Mouse (Mus musculus) MEL (cell line): Measurements from ENCODE around the gene Cd207. TPM values are rescaled to one million over a fixed set of nuclear protein-coding genes. Genes with fewer than 3 reads are reported as not detected.

Experiments used
- DNase-seq: peaks from one replicate; pipeline ENCODE4 v3.0.0; 2011; ENCODE audit warnings: low read depth, low spot score
- H3K27ac ChIP-seq: 2 replicates; pipeline ENCODE4 v1.5.1; 2012; ENCODE audit warnings: low read depth, mild to moderate bottlenecking, control low read depth, low read length, moderate library complexity; ENCODE audit not compliant: control insufficient read depth
- H3K27me3 ChIP-seq, 2 experiments: fragments of 150-350 bp in 1 of 2; sonication (generic) in 1 of 2; 2 replicates each; pipeline ENCODE4 v1.6.1; 2012; ENCODE audit warnings: low read length in 2 of 2, mild to moderate bottlenecking in 2 of 2, improper control_type of control experiment in 1 of 2, moderate library complexity in 1 of 2; ENCODE audit not compliant: insufficient read depth in 2 of 2, control insufficient read depth in 1 of 2
- H3K36me3 ChIP-seq, 2 experiments: 2 replicates each; pipeline ENCODE4 v1.6.1; 2012 to 2014; ENCODE audit warnings: low read length in 2 of 2, improper control_type of control experiment in 1 of 2, inconsistent platforms in 1 of 2, mild to moderate bottlenecking in 1 of 2; ENCODE audit not compliant: insufficient read depth in 2 of 2, control insufficient read depth in 1 of 2
- H3K4me1 ChIP-seq, 2 experiments: fragments of 150-350 bp in 1 of 2; sonication (generic) in 1 of 2; 2 replicates each; pipeline ENCODE4 v1.6.1; 2012; ENCODE audit warnings: low read length in 2 of 2, improper control_type of control experiment in 1 of 2, mild to moderate bottlenecking in 1 of 2; ENCODE audit not compliant: insufficient read depth in 2 of 2, control insufficient read depth in 1 of 2
- H3K4me3 ChIP-seq, 2 experiments: fragments of 150-350 bp in 1 of 2; sonication (generic) in 1 of 2; 2 replicates each; pipeline ENCODE4 v1.5.1; 2012; ENCODE audit warnings: low read depth in 2 of 2, low read length in 2 of 2, mild to moderate bottlenecking in 2 of 2, moderate library complexity in 2 of 2, control low read depth in 1 of 2, improper control_type of control experiment in 1 of 2; ENCODE audit not compliant: control insufficient read depth in 1 of 2, insufficient read depth in 1 of 2
- H3K79me2 ChIP-seq: 2 replicates; pipeline ENCODE4 v1.6.1; 2012; ENCODE audit warnings: mild to moderate bottlenecking, low read length, moderate library complexity; ENCODE audit not compliant: control insufficient read depth, poor library complexity, insufficient read depth
- H3K9ac ChIP-seq: 2 replicates; pipeline ENCODE4 v1.6.1; 2012; ENCODE audit warnings: low read depth, mild to moderate bottlenecking, control low read depth, low read length, moderate library complexity; ENCODE audit not compliant: control insufficient read depth, poor library complexity, severe bottlenecking
- H3K9me3 ChIP-seq: fragments of 150-350 bp; sonication (generic); replicated peaks from 2 replicates; pipeline ENCODE4 v1.6.1; 2012; ENCODE audit warnings: mild to moderate bottlenecking, low read length, improper control_type of control experiment, moderate library complexity; ENCODE audit not compliant: insufficient read depth
- CHD1 ChIP-seq: IDR thresholded peaks from 2 replicates; pipeline ENCODE4 v1.6.1; 2012; ENCODE audit warnings: low read depth, mild to moderate bottlenecking, inconsistent platforms, low read length, improper control_type of control experiment
- CTCF ChIP-seq, 3 experiments: IDR thresholded peaks in 2 of 3; conservative IDR thresholded peaks in 1 of 3; 2 replicates each; pipeline ENCODE4 v1.5.1; 2011 to 2012; ENCODE audit warnings: low read length in 3 of 3, low read depth in 2 of 3, mild to moderate bottlenecking in 2 of 3, improper control_type of control experiment in 1 of 3, inconsistent platforms in 1 of 3, mixed read lengths in 1 of 3, moderate library complexity in 1 of 3; ENCODE audit not compliant: control insufficient read depth in 1 of 3, insufficient read depth in 1 of 3, poor library complexity in 1 of 3, severe bottlenecking in 1 of 3
- ELF1 ChIP-seq: IDR thresholded peaks from 2 replicates; pipeline ENCODE4 v1.6.1; 2014; ENCODE audit warnings: low read depth, mild to moderate bottlenecking, inconsistent platforms, low read length, improper control_type of control experiment, moderate library complexity
- MYB ChIP-seq: IDR thresholded peaks from 2 replicates; pipeline ENCODE4 v1.6.1; 2011; ENCODE audit warnings: mild to moderate bottlenecking, low read depth, low read length, improper control_type of control experiment
- NRF1 ChIP-seq: IDR thresholded peaks from 2 replicates; pipeline ENCODE4 v1.6.1; 2014; ENCODE audit warnings: low read depth, mild to moderate bottlenecking, inconsistent platforms, low read length, improper control_type of control experiment, moderate library complexity; ENCODE audit not compliant: poor library complexity, insufficient read depth, severe bottlenecking
- POLR2A ChIP-seq, 2 experiments: IDR thresholded peaks; 2 replicates each; pipeline ENCODE4 v1.6.1; 2011 to 2012; ENCODE audit warnings: low read length in 2 of 2, mild to moderate bottlenecking in 2 of 2, control low read depth in 1 of 2, improper control_type of control experiment in 1 of 2, low read depth in 1 of 2, moderate library complexity in 1 of 2; ENCODE audit not compliant: control insufficient read depth in 1 of 2, insufficient read depth in 1 of 2, poor library complexity in 1 of 2
- POLR2AphosphoS5 ChIP-seq: IDR thresholded peaks from 2 replicates; pipeline ENCODE4 v1.6.1; 2012; ENCODE audit warnings: low read depth, borderline replicate concordance, mild to moderate bottlenecking, inconsistent platforms, low read length, moderate library complexity, mixed read lengths
- RAD21 ChIP-seq: IDR thresholded peaks from 2 replicates; pipeline ENCODE4 v1.6.1; 2011; ENCODE audit warnings: mild to moderate bottlenecking, low read depth, low read length, improper control_type of control experiment
- RCOR1 ChIP-seq: IDR thresholded peaks from 2 replicates; pipeline ENCODE4 v1.6.1; 2012; ENCODE audit warnings: low read depth, mild to moderate bottlenecking, inconsistent platforms, low read length, improper control_type of control experiment
- SIN3A ChIP-seq: IDR thresholded peaks from 2 replicates; pipeline ENCODE4 v1.6.1; 2012; ENCODE audit warnings: low read length, improper control_type of control experiment, inconsistent platforms
- TCF12 ChIP-seq: IDR thresholded peaks from 2 replicates; pipeline ENCODE4 v1.6.1; 2014; ENCODE audit warnings: low read depth, mild to moderate bottlenecking, inconsistent platforms, low read length, improper control_type of control experiment, moderate library complexity
- UBTF ChIP-seq: IDR thresholded peaks from 2 replicates; pipeline ENCODE4 v1.6.1; 2012; ENCODE audit warnings: low read depth, mild to moderate bottlenecking, inconsistent platforms, low read length, improper control_type of control experiment, moderate library complexity, borderline replicate concordance; ENCODE audit not compliant: insufficient read depth
- USF1 ChIP-seq: IDR thresholded peaks from 2 replicates; pipeline ENCODE4 v1.6.1; 2014; ENCODE audit warnings: low read depth, mild to moderate bottlenecking, inconsistent platforms, low read length, improper control_type of control experiment, moderate library complexity
- USF2 ChIP-seq, 2 experiments: IDR thresholded peaks; 2 replicates each; pipeline ENCODE4 v1.6.1; 2011 to 2012; ENCODE audit warnings: improper control_type of control experiment in 2 of 2, low read length in 2 of 2, borderline replicate concordance in 1 of 2, inconsistent platforms in 1 of 2, low read depth in 1 of 2, mild to moderate bottlenecking in 1 of 2; ENCODE audit not compliant: insufficient read depth in 1 of 2
- ZNF384 ChIP-seq: IDR thresholded peaks from 2 replicates; pipeline ENCODE4 v1.6.1; 2012; ENCODE audit warnings: low read depth, mild to moderate bottlenecking, inconsistent platforms, low read length, improper control_type of control experiment
- polyA plus RNA-seq, 2 experiments: library from polyadenylated mRNA; stranded (reverse) in 1 of 2; unstranded in 1 of 2; fragments of >175 nt in 1 of 2; fragments of >200 nt in 1 of 2; gene quantifications; 2 replicates each; pipeline versions ENCODE4 v1.2.1 to v1.2.4; 2012; ENCODE audit warnings: low replicate concordance in 2 of 2, low read depth in 1 of 2; ENCODE audit not compliant: insufficient read length in 2 of 2, insufficient read depth in 1 of 2, missing spikeins in 1 of 2
- total RNA-seq: library from RNA; depleted of rRNA; stranded (reverse); fragments of 300-350 nt; gene quantifications from 2 replicates; pipeline ENCODE4 v1.2.3, GENCODE M21; 2012

Gene Cd207
- total and polyA plus RNA-seq, 3 experiments, result not detected

DNA sequence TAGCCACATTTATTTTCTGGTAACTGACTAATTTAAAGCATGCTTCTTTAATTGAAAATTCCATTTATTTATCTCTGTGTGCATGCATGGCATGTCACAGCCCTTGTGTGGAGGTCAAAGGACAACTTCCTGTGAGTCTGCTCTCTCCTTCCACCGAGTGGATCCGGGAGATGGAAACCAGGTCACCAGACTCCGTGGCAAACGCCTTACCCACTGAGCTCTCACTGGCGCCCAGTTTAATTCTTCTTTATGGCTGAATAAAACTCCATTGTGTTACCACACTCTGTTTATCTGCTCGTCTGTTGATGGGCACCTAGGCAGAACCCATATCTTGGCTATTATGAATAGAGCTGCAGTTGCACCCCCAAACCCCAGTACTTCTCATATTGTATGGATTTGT, 44.9 kb upstream of the Cd207 start:
- no peaks in the 10 kb centered on the region for H3K79me2 ChIP-seq
- no peak overlapping the region for H3K9ac ChIP-seq
- no peak overlapping the region for H3K4me3 ChIP-seq
- H3K27me3 ChIP-seq, result peaks cover 0 to 4% of the 10 kb centered on the region in 2 experiments; a peak in 3 of 4 replicates
- H3K9me3 ChIP-seq, result no peaks in the 10 kb centered on the region
- H3K4me1 ChIP-seq, result no peaks in the 10 kb centered on the region
- TF ChIP-seq UBTF, result no peak
- H3K36me3 ChIP-seq, result no peaks in the 10 kb centered on the region
- no peak overlapping the region for H3K27ac ChIP-seq
- no peak for DNase-seq

DNA sequence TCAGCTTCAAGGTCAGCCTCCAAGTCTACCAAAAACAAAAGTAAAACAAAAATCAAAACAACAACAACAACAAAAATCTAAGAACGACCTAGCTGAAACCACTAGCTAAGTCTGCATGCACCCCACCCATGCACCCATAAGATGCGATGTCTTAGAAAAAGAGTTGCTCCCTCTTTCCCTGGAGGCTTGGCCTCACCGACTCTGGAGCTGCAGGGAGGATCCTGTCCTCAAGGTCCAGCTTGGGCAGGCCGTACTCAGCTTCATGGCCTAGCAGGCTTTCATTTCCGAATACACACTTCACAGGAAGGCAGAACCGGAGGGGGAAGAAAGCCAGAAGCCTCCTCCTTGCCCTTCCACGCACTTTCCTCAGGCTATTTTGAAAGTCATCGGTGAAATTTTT, 39.4 kb upstream of the Cd207 start:
- DNase-seq, result no peak
- no peaks in the 10 kb centered on the region for H3K9me3 ChIP-seq
- H3K9ac ChIP-seq, result no peak overlapping the region
- H3K79me2 ChIP-seq, result no peaks in the 10 kb centered on the region
- no peaks in the 10 kb centered on the region for H3K4me1 ChIP-seq
- H3K27me3 ChIP-seq, result peaks cover 0 to 2% of the 10 kb centered on the region in 2 experiments; a peak in 3 of 4 replicates
- TF ChIP-seq TCF12 (no peak), USF1 (no peak), RCOR1 (no peak), NRF1 (no peak), ELF1 (no peak), USF2 (IDR thresholded peaks at IDR 0.05; ENCODE audit: borderline replicate concordance in 1 of 2, insufficient read depth in 1 of 2, low read depth in 1 of 2, low read length in 2 of 2) (no peak), SIN3A (no peak), POLR2A (IDR thresholded peaks at IDR 0.05; ENCODE audit: control insufficient read depth in 1 of 2, insufficient read depth in 1 of 2, low read depth in 1 of 2, low read length in 2 of 2, poor library complexity in 1 of 2) (no peak)
- no peaks in the 10 kb centered on the region for H3K36me3 ChIP-seq
- no peak overlapping the region for H3K4me3 ChIP-seq
- no peak overlapping the region for H3K27ac ChIP-seq

DNA sequence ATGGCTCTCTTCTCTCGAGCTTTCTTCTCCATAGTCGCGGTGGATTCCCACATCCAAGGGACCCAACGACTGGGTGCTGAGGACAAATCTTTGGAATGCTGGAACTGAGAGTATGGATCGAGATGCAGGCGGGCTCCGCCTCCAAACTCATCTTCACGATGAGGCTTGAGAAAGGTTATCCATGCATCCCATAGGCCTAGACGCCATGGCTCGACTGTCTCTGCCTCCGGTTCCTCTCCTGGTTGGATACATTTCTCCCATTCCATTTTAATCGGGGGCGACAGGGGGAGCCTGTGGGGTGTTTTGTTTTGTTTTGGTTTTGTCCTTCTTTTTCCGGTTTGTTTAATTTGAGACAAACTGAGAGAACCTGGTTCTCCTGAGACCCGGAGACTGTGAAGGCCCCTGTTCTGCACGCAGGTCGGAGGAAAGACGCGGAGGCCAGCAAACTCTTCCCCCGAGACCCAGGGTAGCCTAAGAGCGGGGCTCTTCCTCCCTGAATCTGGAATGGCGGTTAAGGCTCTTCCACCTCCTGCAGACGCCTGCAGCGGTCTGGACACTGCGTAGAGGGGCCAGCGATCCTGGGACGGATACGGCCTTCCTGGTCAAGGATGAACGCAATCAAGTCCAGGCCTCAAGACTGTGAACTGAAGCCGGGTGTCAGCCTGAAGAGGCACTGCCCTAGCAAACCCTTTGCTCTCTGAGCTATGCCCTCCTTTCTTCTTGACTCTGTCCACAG, 38.0 kb upstream of the Cd207 start:
- Histone ChIP-seq H3K4me1 (no peaks in the 10 kb centered on the region; a peak in 1 of 4 replicates), H3K27ac (no peak overlapping the region), H3K27me3 (no peaks in the 10 kb centered on the region; a peak in 2 of 4 replicates), H3K4me3 (no peak overlapping the region), H3K36me3 (no peaks in the 10 kb centered on the region), H3K79me2 (no peaks in the 10 kb centered on the region; the same call in 1 of the 2 replicates), H3K9me3 (no peaks in the 10 kb centered on the region), H3K9ac (no peak overlapping the region)
- TF ChIP-seq ZNF384, result no peak
- no peak for TF ChIP-seq CHD1
- TF ChIP-seq MYB, result no peak
- no peak for TF ChIP-seq RAD21
- TF ChIP-seq CTCF (IDR thresholded peaks at IDR 0.05 in 2 of 3, conservative IDR thresholded peaks at IDR 0.05 in 1 of 3; ENCODE audit: control insufficient read depth in 1 of 3, insufficient read depth in 1 of 3, low read depth in 2 of 3, low read length in 3 of 3, poor library complexity in 1 of 3, severe bottlenecking in 1 of 3), result no peak
- no peak for TF ChIP-seq UBTF
- TF ChIP-seq POLR2AphosphoS5, result no peak
- DNase-seq, result no peak
